In genomic region chr4:150472751-150473436, GRCm38 (mm10) we compare ENCODE assay signal across 10 mouse cellular contexts.
DNase-seq lines count a peak whose midpoint lies in the region; ATAC-seq lines count a peak whose summit lies in the region.
"Had no signal": no experiment of that assay in that cellular context is flagged by ENCODE, and none has a peak within 500 bp of the region (broad histone marks: within the 10 kb centered on the region; RNA-seq: fewer than 3 reads in every experiment).

No protein-coding gene starts in this region.

- 12% methylated on average over 10 of the region's 10 CpGs for WGBS in hindbrain, embryonic 15.5 days
- 26% methylated on average over 10 of the region's 10 CpGs for WGBS in hindbrain, embryonic 10.5 days

- ATAC-seq in hindbrain, embryonic 15.5 days (ENCODE audit: low FRiP score, low read depth): no peak

- no peak overlapping the region for H3K9ac ChIP-seq in hindbrain, embryonic 15.5 days

- intact Hi-C loops in left cerebral cortex, postnatal 36 days (cut with DNase I): no loop called here

- no peak overlapping the region for H3K4me3 ChIP-seq in hindbrain, embryonic 15.5 days
- H3K4me3 ChIP-seq in hindbrain, embryonic 10.5 days: no peak overlapping the region

- peaks cover 7% of the 10 kb centered on the region; the same call in 1 of the 2 replicates for H3K36me3 ChIP-seq in hindbrain, embryonic 15.5 days
- peaks cover 48% of the 10 kb centered on the region for H3K36me3 ChIP-seq in hindbrain, embryonic 10.5 days

- H3K4me2 ChIP-seq in hindbrain, embryonic 15.5 days: no peak overlapping the region

- peak overlapping the region; percentile 39; the same call in 1 of the 2 replicates for H3K27ac ChIP-seq in hindbrain, embryonic 15.5 days (replicated peaks)
- no peak overlapping the region for H3K27ac ChIP-seq in hindbrain, embryonic 10.5 days

- peaks cover 29% of the 10 kb centered on the region for H3K4me1 ChIP-seq in hindbrain, embryonic 15.5 days (replicated peaks)
- peaks cover 40% of the 10 kb centered on the region for H3K4me1 ChIP-seq in hindbrain, embryonic 10.5 days (replicated peaks)

- H3K27me3 ChIP-seq in hindbrain, embryonic 15.5 days: no peaks in the 10 kb centered on the region
- 0 out of 2 replicates have a peak, but pooled peaks cover 6% of the 10 kb centered on the region for H3K27me3 ChIP-seq in hindbrain, embryonic 10.5 days (ENCODE audit: insufficient read depth, poor library complexity, severe bottlenecking)

- DNase-seq in hindbrain, embryonic 10.5 days (ENCODE audit: low spot score): no peak
- peak; percentile 74 for DNase-seq in Muller cell, postnatal 12 days (ENCODE audit: inconsistent ontology term)
- peak; percentile 45 for DNase-seq in c-Kit-positive CD71-negative TER-119-negative erythroid progenitor cells, embryonic 14.5 days (ENCODE audit: low read depth)
- DNase-seq in mesoderm, embryonic 11.5 days (ENCODE audit: low read depth, low spot score): peak; percentile 43
- no peak for DNase-seq in adipocyte (ENCODE audit: low spot score)
- no peak for DNase-seq in ovary, postnatal 36 days (ENCODE audit: low spot score)
- DNase-seq in left cerebral cortex, postnatal 36 days (ENCODE audit: low spot score in 2 of 2): no peak
- DNase-seq: cerebellum, postnatal 25 days; kidney, postnatal 10 days had no signal

- no peaks in the 10 kb centered on the region for H3K9me3 ChIP-seq in hindbrain, embryonic 15.5 days
- no peaks in the 10 kb centered on the region for H3K9me3 ChIP-seq in hindbrain, embryonic 10.5 days

Comparison
In these comparisons a context has a peak if more than half of its experiments do, and no peak if none do; other contexts are left out.
1. DNase-seq: peak in Muller cell, postnatal 12 days (single experiment), c-Kit-positive CD71-negative TER-119-negative erythroid progenitor cells, embryonic 14.5 days (single experiment) and mesoderm, embryonic 11.5 days (single experiment); none in hindbrain, embryonic 10.5 days (single experiment), adipocyte (single experiment), ovary, postnatal 36 days (single experiment) and left cerebral cortex, postnatal 36 days (0 of 2).